ENCODE assay signal across 13 mouse cellular contexts in genomic region chr16:36468862-36469261, GRCm38 (mm10). TPM values are rescaled to one million over a fixed set of nuclear protein-coding genes. Genes with fewer than 3 reads are reported as not detected.
A peak's percentile ranks its signal among the peaks of the same experiment; 100 is the strongest.
DNase-seq lines count a peak whose midpoint lies in the region; TF ChIP-seq lines count a peak whose summit lies in the region.
"Had no signal": no experiment of that assay in that cellular context is flagged by ENCODE, and none has a peak within 500 bp of the region (broad histone marks: within the 10 kb centered on the region; RNA-seq: fewer than 3 reads in every experiment).

No protein-coding gene starts in this region.

- H3K27me3 ChIP-seq in heart, adult 2 months (ENCODE audit: control insufficient read depth, insufficient read depth, low read length), result no peaks in the 10 kb centered on the region
- no peaks in the 10 kb centered on the region for H3K27me3 ChIP-seq in splenic B cell, adult 2 months (ENCODE audit: control insufficient read depth, insufficient read depth, low read length, poor library complexity, severe bottlenecking)
- H3K27me3 ChIP-seq: forebrain, embryonic 15.5 days; heart, embryonic 15.5 days; limb, embryonic 12.5 days had no signal

- DNase-seq in heart, adult 2 months, result no peak
- no peak for DNase-seq in heart, adult 8-10 months (ENCODE audit: low spot score)
- DNase-seq in lung, postnatal 36 days, result peak; percentile 6
- DNase-seq in lung, postnatal 14 days, result no peak
- DNase-seq in ES-E14 (ENCODE audit: low read depth, low spot score), result peak; percentile 47
- peak; percentile 44 for DNase-seq in splenic B cell, adult 2 months (ENCODE audit: low read depth, low spot score)
- no peak for DNase-seq in gastrocnemius, postnatal 25 days
- no peak for DNase-seq in adrenal gland, postnatal 4 days (ENCODE audit: low spot score in 2 of 2)
- DNase-seq: cerebellum, postnatal 36 days had no signal

- no peak overlapping the region for H3K27ac ChIP-seq in heart, adult 2 months
- H3K27ac ChIP-seq in ES-E14 (ENCODE audit: insufficient read depth, low read depth, low read length, poor library complexity, severe bottlenecking), result no peak overlapping the region
- H3K27ac ChIP-seq: forebrain, embryonic 15.5 days; heart, embryonic 15.5 days; limb, embryonic 12.5 days; midbrain, embryonic 10.5 days had no signal

- H3K9ac ChIP-seq in heart, adult 2 months (ENCODE audit: low read depth, low read length), result no peak overlapping the region
- H3K9ac ChIP-seq in ES-E14 (ENCODE audit: insufficient read depth, low read depth, low read length, poor library complexity, severe bottlenecking), result no peak overlapping the region
- H3K9ac ChIP-seq: forebrain, embryonic 15.5 days; heart, embryonic 15.5 days; limb, embryonic 12.5 days had no signal

- WGBS in heart, adult 2 months, result 78% methylated on average over 4 of the region's 4 CpGs

- intact Hi-C loops in heart, adult 2 months (cut with DNase I), result no loop called here

- H3K4me3 ChIP-seq in heart, adult 2 months, result no peak overlapping the region
- no peak overlapping the region for H3K4me3 ChIP-seq in ES-E14 (ENCODE audit: insufficient read depth in 1 of 2, low read depth in 1 of 2, low read length in 2 of 2, poor library complexity in 1 of 2, severe bottlenecking in 1 of 2)
- H3K4me3 ChIP-seq: forebrain, embryonic 15.5 days; heart, embryonic 15.5 days; limb, embryonic 12.5 days; midbrain, embryonic 10.5 days had no signal

- TF ChIP-seq CTCF in heart, adult 2 months (IDR thresholded peaks at IDR 0.05), result peak; percentile 55

- no peak for TF ChIP-seq EP300 in heart, adult 2 months (IDR thresholded peaks at IDR 0.05; ENCODE audit: insufficient read depth, low read depth, low read length)

- no peaks in the 10 kb centered on the region for H3K4me1 ChIP-seq in heart, adult 2 months (ENCODE audit: control insufficient read depth, insufficient read depth, low read length)
- H3K4me1 ChIP-seq in ES-E14 (ENCODE audit: control insufficient read depth in 2 of 2, insufficient read depth in 2 of 2, low read length in 2 of 2, poor library complexity in 1 of 2), result peaks cover 0 to 9% of the 10 kb centered on the region in 2 experiments; a peak in 2 of 4 replicates
- H3K4me1 ChIP-seq: forebrain, embryonic 15.5 days; heart, embryonic 15.5 days; limb, embryonic 12.5 days had no signal

- no peak for TF ChIP-seq POLR2A in heart, adult 2 months (IDR thresholded peaks at IDR 0.05; ENCODE audit: insufficient read depth, low read depth, low read length)

- no peaks in the 10 kb centered on the region for H3K79me2 ChIP-seq in heart, adult 2 months (replicated peaks; ENCODE audit: control insufficient read depth, insufficient read depth, low read length)

- H3K9me3 ChIP-seq in ES-E14 (ENCODE audit: control insufficient read depth, insufficient read depth, low read depth, low read length), result no peaks in the 10 kb centered on the region
- H3K9me3 ChIP-seq: forebrain, embryonic 15.5 days; heart, embryonic 15.5 days; midbrain, embryonic 10.5 days had no signal

- in situ Hi-C loops in ES-E14 (cut with MboI; ENCODE audit: low sequenced_read_pairs in 2 of 2, unreplicated experiment in 2 of 2), result no loop called here

- H3K36me3 ChIP-seq in heart, adult 2 months (ENCODE audit: control insufficient read depth, insufficient read depth, low read length), result no peaks in the 10 kb centered on the region
- no peaks in the 10 kb centered on the region for H3K36me3 ChIP-seq in ES-E14 (ENCODE audit: control insufficient read depth, insufficient read depth, low read length, poor library complexity, severe bottlenecking)
- H3K36me3 ChIP-seq in splenic B cell, adult 2 months (ENCODE audit: control insufficient read depth, insufficient read depth, low read length, poor library complexity, severe bottlenecking), result no peaks in the 10 kb centered on the region
- H3K36me3 ChIP-seq: forebrain, embryonic 15.5 days; heart, embryonic 15.5 days; limb, embryonic 12.5 days; midbrain, embryonic 10.5 days had no signal

TF ChIP-seq in ES-E14, 5 proteins besides CTCF, POLR2A, EP300 and RAD21:
- TF ChIP-seq ZNF384 (IDR thresholded peaks at IDR 0.05; ENCODE audit: low read depth, low read length) (peak; percentile 33; the same call in 1 of the 2 replicates), HCFC1 (IDR thresholded peaks at IDR 0.05; ENCODE audit: borderline replicate concordance, insufficient read depth, low read length) (no peak), ZC3H11A (IDR thresholded peaks at IDR 0.05; ENCODE audit: borderline replicate concordance, low read depth, low read length) (peak; percentile 84; the same call in 1 of the 2 replicates)

RNA-seq across cellular contexts. Expression of gene Stfa3, which starts 13.7 kb away (rescaled TPM):
- not detected for total RNA-seq in heart, adult 2 months (2021)
- not detected in 2 replicates for polyA plus RNA-seq in heart, adult 2 months (2012; rRNA removed)
- not detected for total RNA-seq in heart, adult 8-10 months (2022)
- total RNA-seq in ES-E14 (2012; rRNA removed), result not detected in 2 replicates
- not detected for total RNA-seq in gastrocnemius, postnatal 25 days (2021)
- 10 to 100 TPM; 14.2 to 40.7 TPM for total RNA-seq in adrenal gland, postnatal 4 days (2021)
- polyA plus RNA-seq: forebrain, embryonic 15.5 days; midbrain, embryonic 10.5 days had no signal

Comparison
In these comparisons a context has a peak if more than half of its experiments do, and no peak if none do; other contexts are left out.
1. DNase-seq: peak in lung, postnatal 36 days (single experiment), ES-E14 (single experiment) and splenic B cell, adult 2 months (single experiment); none in heart, adult 2 months (0 of 2), heart, adult 8-10 months (single experiment), lung, postnatal 14 days (single experiment), gastrocnemius, postnatal 25 days (single experiment) and adrenal gland, postnatal 4 days (0 of 2).
2. RNA of gene Stfa3, which starts 13.7 kb away (total RNA-seq): 14.2 to 40.7 TPM in adrenal gland, postnatal 4 days; not detected in heart, adult 8-10 months, not detected in heart, adult 2 months, not detected in ES-E14 and not detected in gastrocnemius, postnatal 25 days; every median in the first group is over 10 times any median in the second.